Mouse (Mus musculus): ENCODE results near the gene Gm28635. TPM values are rescaled to one million over a fixed set of nuclear protein-coding genes. Genes with fewer than 3 reads are reported as not detected.

Gene Gm28635
- polyA plus RNA-seq, 1 experiment from 2014 or later, result not detected

- no peak for DNase-seq (ENCODE audit: low spot score)
Observed at GRCm38 (mm10) chr2:84638428-84639220, 39.2 kb downstream of the Gm28635 start.

- no peak for DNase-seq (ENCODE audit: low spot score)
Observed at GRCm38 (mm10) chr2:84637452-84638165, 40.2 kb downstream of the Gm28635 start.

- no peak for DNase-seq (ENCODE audit: low spot score)
Observed at GRCm38 (mm10) chr2:84636231-84636741, 41.6 kb downstream of the Gm28635 start.

- DNase-seq (ENCODE audit: low spot score), result no peak
Observed at GRCm38 (mm10) chr2:84635611-84636010, 42.2 kb downstream of the Gm28635 start.

- DNase-seq (ENCODE audit: low spot score), result no peak
Observed at GRCm38 (mm10) chr2:84634934-84635482, 42.8 kb downstream of the Gm28635 start.

GRCm38 (mm10) chr2:84634006-84634405, 43.8 kb downstream of the Gm28635 start:
- no peak for DNase-seq (ENCODE audit: low spot score)

GRCm38 (mm10) chr2:84632999-84633398, 44.8 kb downstream of the Gm28635 start:
- DNase-seq (ENCODE audit: low spot score), result no peak

GRCm38 (mm10) chr2:84632001-84632400, 45.8 kb downstream of the Gm28635 start:
- no peak for DNase-seq (ENCODE audit: low spot score)

- no peak for DNase-seq (ENCODE audit: low spot score)
Observed at GRCm38 (mm10) chr2:84627036-84627435, 50.8 kb downstream of the Gm28635 start.

- no peak for DNase-seq (ENCODE audit: low spot score)
Observed at GRCm38 (mm10) chr2:84626366-84626975, 51.4 kb downstream of the Gm28635 start.

- DNase-seq (ENCODE audit: low spot score), result no peak
Observed at GRCm38 (mm10) chr2:84624201-84624600, 53.6 kb downstream of the Gm28635 start.

GRCm38 (mm10) chr2:84623428-84624119, 54.3 kb downstream of the Gm28635 start:
- DNase-seq (ENCODE audit: low spot score), result no peak

- DNase-seq (ENCODE audit: low spot score), result no peak
Observed at GRCm38 (mm10) chr2:84622668-84623067, 55.2 kb downstream of the Gm28635 start.

- no peak for DNase-seq (ENCODE audit: low spot score)
Observed at GRCm38 (mm10) chr2:84619646-84620340, 58.0 kb downstream of the Gm28635 start.

- DNase-seq (ENCODE audit: low spot score), result no peak
Observed at GRCm38 (mm10) chr2:84618914-84619313, 58.9 kb downstream of the Gm28635 start.

- DNase-seq (ENCODE audit: low spot score), result peak; percentile 54
Observed at GRCm38 (mm10) chr2:84617637-84618515, 60.0 kb downstream of the Gm28635 start.

- no peak for DNase-seq (ENCODE audit: low spot score)
Observed at GRCm38 (mm10) chr2:84612764-84613163, 65.1 kb downstream of the Gm28635 start.

GRCm38 (mm10) chr2:84607842-84608241, 70.0 kb downstream of the Gm28635 start:
- DNase-seq (ENCODE audit: low spot score), result no peak

- DNase-seq (ENCODE audit: low spot score), result no peak
Observed at GRCm38 (mm10) chr2:84600977-84601376, 76.9 kb downstream of the Gm28635 start.

Measured in thymus, postnatal 0 days (tissue).